Mouse (Mus musculus) intestine, embryonic 14.5 days (tissue): ENCODE results near the gene Trim2. TPM values are rescaled to one million over a fixed set of nuclear protein-coding genes. Genes with fewer than 3 reads are reported as not detected.

Experiments used
- ATAC-seq: fragments of 200-750 bp; cut with Nextera tagmentation; replicated peaks from 2 replicates; pipeline ENCODE4 v1.8.0; 2017; ENCODE audit warnings: low read depth, moderate number of reproducible peaks, moderate TSS enrichment, moderate library complexity; ENCODE audit not compliant: low FRiP score, low TSS enrichment
- DNase-seq: peaks from one replicate; pipeline ENCODE4 v3.0.0-alpha.2; 2018; ENCODE audit warnings: low spot score
- H3K27ac ChIP-seq: fragments of 300-500 bp; sonication (generic); 2 replicates; pipeline ENCODE4 v1.5.1; 2014; ENCODE audit warnings: low read depth, mild to moderate bottlenecking, control low read depth
- H3K27me3 ChIP-seq: fragments of 300-500 bp; sonication (generic); replicated peaks from 2 replicates; pipeline ENCODE4 v1.6.1; 2014; ENCODE audit warnings: low read length, control low read depth; ENCODE audit not compliant: control insufficient read depth, insufficient read depth
- H3K36me3 ChIP-seq: fragments of 300-500 bp; sonication (generic); 2 replicates; pipeline ENCODE4 v1.6.1; 2014; ENCODE audit warnings: low read length, control low read depth; ENCODE audit not compliant: control insufficient read depth, insufficient read depth
- H3K4me1 ChIP-seq: fragments of 300-500 bp; sonication (generic); replicated peaks from 2 replicates; pipeline ENCODE4 v1.6.1; 2014; ENCODE audit warnings: low read length, control low read depth, mixed read lengths; ENCODE audit not compliant: control insufficient read depth, insufficient read depth
- H3K4me2 ChIP-seq: fragments of 300-500 bp; sonication (generic); 2 replicates; pipeline ENCODE4 v1.6.1; 2014; ENCODE audit warnings: low read length
- H3K4me3 ChIP-seq: fragments of 300-500 bp; sonication (generic); 2 replicates; pipeline ENCODE4 v1.5.1; 2014; ENCODE audit warnings: low read depth, low read length, control low read depth, mixed read lengths
- H3K9ac ChIP-seq: fragments of 300-500 bp; sonication (generic); 2 replicates; pipeline ENCODE4 v1.6.1; 2014; ENCODE audit warnings: mild to moderate bottlenecking, low read length
- H3K9me3 ChIP-seq: fragments of 300-500 bp; sonication (generic); 2 replicates; pipeline ENCODE4 v1.6.1; 2016; ENCODE audit warnings: low read length, control low read depth; ENCODE audit not compliant: control insufficient read depth
- WGBS: fragments of 180-500 bp; shearing (Covaris S2); extraction: QIAGEN DNeasy Blood & Tissue Kit; methylation state at CpG from one replicate; pipeline ENCODE4 v1.1.7; 2014; 5-methylcytosine and 5-hydroxymethylcytosine counted together
- polyA plus RNA-seq: library from polyadenylated mRNA; unstranded; fragments of >200 nt; fragmentation: Nextera tagmentation; extraction: Ambion mirVana; gene quantifications from 2 replicates; pipeline ENCODE4 v1.2.1, GENCODE M21; 2014

Gene Trim2
- polyA plus RNA-seq, 1 experiment from 2014 or later: 58.1 TPM

- no peaks in the 10 kb centered on the region for H3K27me3 ChIP-seq
- ATAC-seq (no peak), DNase-seq (no peak)
- WGBS: 93% methylated on average over 4 of the region's 4 CpGs
- H3K9me3 ChIP-seq: no peaks in the 10 kb centered on the region
- no peaks in the 10 kb centered on the region for H3K4me1 ChIP-seq
- no peak overlapping the region for H3K9ac ChIP-seq
- no peak overlapping the region for H3K4me3 ChIP-seq
- no peaks in the 10 kb centered on the region; the same call in 1 of the 2 replicates for H3K36me3 ChIP-seq
- no peak overlapping the region for H3K4me2 ChIP-seq
- H3K27ac ChIP-seq: no peak overlapping the region
Measured at GRCm38 (mm10) chr3:84241098-84241497, 65.6 kb downstream of the Trim2 start.

DNA sequence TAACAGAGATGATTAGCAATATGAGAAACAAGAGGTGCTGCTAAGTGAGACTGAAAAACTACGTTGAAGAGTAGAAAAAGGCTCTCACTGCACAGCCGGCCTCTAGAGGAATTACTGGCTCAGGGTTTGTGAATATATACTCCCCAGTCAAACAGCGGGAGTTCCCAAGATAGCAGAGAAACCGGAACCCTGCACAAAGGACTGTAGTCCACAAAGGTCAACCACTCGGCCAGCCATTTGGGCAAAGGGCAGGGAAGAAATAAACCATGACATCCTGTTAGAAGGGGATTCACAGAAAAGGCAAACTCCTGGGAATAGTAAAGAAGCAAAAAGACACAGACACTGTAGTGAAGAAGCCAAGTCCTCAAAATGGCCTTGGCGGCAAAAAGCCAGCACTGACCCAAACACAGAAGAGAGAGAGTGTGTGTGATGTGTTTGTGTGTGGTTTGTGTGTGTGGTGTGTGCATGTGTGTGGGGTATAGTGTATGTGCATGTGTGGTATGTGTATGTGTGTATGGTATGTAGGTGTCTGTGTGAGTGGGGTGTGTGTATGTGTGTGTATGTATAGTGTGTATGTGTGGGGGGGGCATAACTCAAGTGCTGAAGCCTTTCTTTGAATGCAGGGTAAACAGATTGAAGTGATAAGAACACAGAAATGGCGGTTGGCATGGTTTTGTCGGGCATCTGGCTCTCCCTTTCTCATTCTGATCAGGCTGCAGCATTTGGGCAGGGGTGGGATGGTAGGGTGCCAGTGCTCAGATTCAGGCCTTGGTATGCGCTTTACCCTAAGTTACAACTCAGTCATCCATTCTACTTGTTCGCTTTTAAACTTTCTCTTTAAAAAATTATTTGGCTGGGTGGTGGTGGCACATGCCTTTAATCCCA lies 71.0 kb downstream of the Trim2 start:
- Histone ChIP-seq H3K4me3 (no peak overlapping the region), H3K4me1 (0 out of 2 replicates have a peak, but pooled peaks cover 2% of the 10 kb centered on the region), H3K9me3 (peaks cover 4% of the 10 kb centered on the region; the same call in 1 of the 2 replicates), H3K9ac (no peak overlapping the region), H3K27ac (no peak overlapping the region), H3K27me3 (no peaks in the 10 kb centered on the region), H3K4me2 (no peak overlapping the region), H3K36me3 (no peaks in the 10 kb centered on the region)
- ATAC-seq (no peak), DNase-seq (no peak)
- WGBS: 45% methylated on average over 10 of the region's 10 CpGs

DNA sequence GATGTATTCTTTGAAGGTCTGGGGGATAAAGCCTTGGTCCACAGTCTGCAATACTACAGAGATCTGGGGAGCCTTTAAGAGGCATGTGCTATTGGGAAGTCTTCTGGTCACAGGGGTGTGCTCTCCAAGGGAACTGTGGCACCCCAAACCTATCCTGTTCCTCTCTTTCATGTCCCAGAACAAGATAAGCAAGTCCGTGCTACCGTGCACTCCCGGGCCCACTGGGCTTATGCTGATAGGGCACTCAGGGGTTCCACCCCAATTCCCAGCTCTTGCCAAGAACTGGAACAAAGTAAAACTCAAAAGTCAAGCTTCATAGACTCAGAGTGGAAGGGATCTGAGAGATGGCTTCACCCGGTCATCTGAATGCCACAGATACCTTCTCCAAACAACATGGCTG lies 72.1 kb downstream of the Trim2 start:
- DNase-seq (no peak), ATAC-seq (no peak)
- no peak overlapping the region for H3K27ac ChIP-seq
- peaks cover 4% of the 10 kb centered on the region; the same call in 1 of the 2 replicates for H3K9me3 ChIP-seq
- no peaks in the 10 kb centered on the region for H3K27me3 ChIP-seq
- 87% methylated on average over 4 of the region's 4 CpGs for WGBS
- H3K4me2 ChIP-seq: no peak overlapping the region
- no peaks in the 10 kb centered on the region for H3K36me3 ChIP-seq
- no peak overlapping the region for H3K4me3 ChIP-seq
- H3K9ac ChIP-seq: no peak overlapping the region
- 0 out of 2 replicates have a peak, but pooled peaks cover 2% of the 10 kb centered on the region for H3K4me1 ChIP-seq

DNA sequence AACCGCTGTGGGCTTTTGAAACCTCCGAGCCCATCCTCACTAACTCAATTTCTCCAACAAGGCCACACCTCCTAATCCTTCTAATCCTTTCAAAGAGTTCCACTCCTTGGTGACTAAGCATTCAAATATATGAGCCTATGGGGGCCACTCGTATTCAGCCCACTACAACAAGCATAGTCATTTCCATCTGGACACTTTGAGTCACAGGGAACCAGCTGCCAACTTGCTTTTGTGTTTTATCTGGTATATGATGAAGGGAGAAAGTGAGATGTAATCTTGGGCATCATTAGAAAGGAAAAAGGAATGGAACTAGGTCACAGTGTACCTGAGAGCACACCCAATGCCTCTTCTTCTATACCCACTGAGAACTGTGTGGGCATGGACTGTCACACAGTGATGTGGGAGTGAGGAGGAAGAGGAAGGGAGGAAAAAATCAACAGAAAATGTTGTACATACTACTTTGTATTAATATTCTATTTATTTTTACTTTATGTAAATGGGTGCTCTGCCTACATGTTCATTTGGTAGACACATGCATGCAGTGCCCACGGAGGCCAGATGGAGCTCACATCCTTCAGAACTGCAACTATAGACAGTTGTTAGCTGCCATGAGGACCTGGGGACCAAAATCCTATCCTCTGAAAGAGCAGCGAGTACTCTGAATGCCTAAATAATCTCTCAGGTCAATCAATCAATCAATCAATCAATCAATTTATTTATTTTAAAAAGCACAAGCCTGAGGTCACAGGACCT lies 72.8 kb downstream of the Trim2 start:
- H3K27ac ChIP-seq: no peak overlapping the region
- WGBS: 81% methylated on average over 5 of the region's 5 CpGs
- ATAC-seq (no peak), DNase-seq (no peak)
- no peaks in the 10 kb centered on the region for H3K36me3 ChIP-seq
- H3K4me2 ChIP-seq: no peak overlapping the region
- peaks cover 4% of the 10 kb centered on the region; the same call in 1 of the 2 replicates for H3K9me3 ChIP-seq
- 0 out of 2 replicates have a peak, but pooled peaks cover 2% of the 10 kb centered on the region for H3K4me1 ChIP-seq
- no peaks in the 10 kb centered on the region for H3K27me3 ChIP-seq
- H3K9ac ChIP-seq: no peak overlapping the region
- no peak overlapping the region for H3K4me3 ChIP-seq

- Histone ChIP-seq H3K36me3 (no peaks in the 10 kb centered on the region), H3K9me3 (peaks cover 4% of the 10 kb centered on the region; the same call in 1 of the 2 replicates), H3K4me1 (peaks cover 7% of the 10 kb centered on the region; the same call in 1 of the 2 replicates), H3K27me3 (no peaks in the 10 kb centered on the region), H3K27ac (no peak overlapping the region), H3K4me3 (no peak overlapping the region), H3K9ac (no peak overlapping the region), H3K4me2 (no peak overlapping the region)
- DNase-seq (no peak), ATAC-seq (no peak)
- 65% methylated on average over 6 of the region's 6 CpGs for WGBS
Measured at GRCm38 (mm10) chr3:84232312-84232711, 74.4 kb downstream of the Trim2 start.

DNA sequence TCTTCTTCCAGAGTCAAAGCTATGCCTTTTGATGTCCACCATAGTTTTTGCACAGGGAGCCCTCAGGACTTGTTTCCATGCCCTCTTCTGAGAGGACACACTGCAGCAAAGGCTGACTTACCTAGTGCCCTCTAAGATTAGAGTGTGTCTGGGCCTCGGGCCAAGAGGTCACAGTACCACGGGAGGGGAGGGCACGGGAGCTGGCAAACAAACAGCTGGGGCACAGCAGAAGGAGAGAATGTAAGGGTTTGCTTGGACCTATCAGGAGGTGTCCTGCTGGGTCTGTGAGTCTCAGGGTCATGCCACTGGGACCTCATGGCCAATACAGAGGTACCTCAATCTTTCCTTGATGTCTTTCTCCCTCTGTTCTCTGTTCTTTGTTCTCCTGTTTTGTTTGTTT lies 75.7 kb downstream of the Trim2 start:
- H3K27ac ChIP-seq: no peak overlapping the region
- H3K4me1 ChIP-seq: peaks cover 7% of the 10 kb centered on the region; the same call in 1 of the 2 replicates
- H3K27me3 ChIP-seq: no peaks in the 10 kb centered on the region
- no peaks in the 10 kb centered on the region for H3K36me3 ChIP-seq
- no peak overlapping the region for H3K4me3 ChIP-seq
- H3K4me2 ChIP-seq: no peak overlapping the region
- DNase-seq (no peak), ATAC-seq (no peak)
- WGBS: 10% methylated on average over 3 of the region's 3 CpGs
- no peak overlapping the region for H3K9ac ChIP-seq
- H3K9me3 ChIP-seq: peaks cover 4% of the 10 kb centered on the region; the same call in 1 of the 2 replicates

GRCm38 (mm10) chr3:84228911-84229310 lies 77.8 kb downstream of the Trim2 start:
- Histone ChIP-seq H3K4me3 (peak overlapping the region; percentile 45), H3K4me1 (peaks cover 7% of the 10 kb centered on the region; the same call in 1 of the 2 replicates), H3K9me3 (peaks cover 4% of the 10 kb centered on the region; the same call in 1 of the 2 replicates), H3K9ac (no peak overlapping the region), H3K27me3 (no peaks in the 10 kb centered on the region), H3K36me3 (no peaks in the 10 kb centered on the region), H3K27ac (no peak overlapping the region), H3K4me2 (peak overlapping the region; percentile 78)
- 0 out of 2 replicates have a peak, but pooled peaks have one; percentile 26 for ATAC-seq
- WGBS: 19% methylated on average over 15 of the region's 15 CpGs
- DNase-seq: peak; percentile 70

- Histone ChIP-seq H3K4me3 (peak overlapping the region; percentile 45), H3K9me3 (peaks cover under 1% of the 10 kb centered on the region; the same call in 1 of the 2 replicates), H3K4me2 (peak overlapping the region; percentile 78), H3K27me3 (no peaks in the 10 kb centered on the region), H3K9ac (peak overlapping the region; percentile 40), H3K4me1 (peaks cover 7% of the 10 kb centered on the region; the same call in 1 of the 2 replicates), H3K36me3 (no peaks in the 10 kb centered on the region), H3K27ac (peak overlapping the region; percentile 62)
- peak; percentile 92 for DNase-seq
- ATAC-seq: peak; percentile 77
- WGBS: 1% methylated on average over 18 of the region's 18 CpGs
Measured at GRCm38 (mm10) chr3:84228203-84228870, 78.3 kb downstream of the Trim2 start.
